Mouse (Mus musculus): ENCODE data around the gene Gm21680. TPM values are rescaled to one million over a fixed set of nuclear protein-coding genes. Genes with fewer than 3 reads are reported as not detected.

Gene Gm21680
- polyA plus RNA-seq (2017; shearing (Covaris generic)), result not detected

GRCm38 (mm10) chr5:25972563-25972962 is at the start of gene Gm21680:
Gene Gm21680 (minus strand): TSS chr5:25972663.

GRCm38 (mm10) chr5:26004698-26005097 is 32.2 kb upstream of the Gm21680 start, which contains the start of gene Gm1979:
Gene Gm1979 (minus strand): TSS chr5:26004798.

GRCm38 (mm10) chr5:25988550-25988949 is 16.1 kb upstream of the Gm21680 start, which contains the start of gene Gm21698:
Gene Gm21698 (minus strand): TSS chr5:25988650.

DNA sequence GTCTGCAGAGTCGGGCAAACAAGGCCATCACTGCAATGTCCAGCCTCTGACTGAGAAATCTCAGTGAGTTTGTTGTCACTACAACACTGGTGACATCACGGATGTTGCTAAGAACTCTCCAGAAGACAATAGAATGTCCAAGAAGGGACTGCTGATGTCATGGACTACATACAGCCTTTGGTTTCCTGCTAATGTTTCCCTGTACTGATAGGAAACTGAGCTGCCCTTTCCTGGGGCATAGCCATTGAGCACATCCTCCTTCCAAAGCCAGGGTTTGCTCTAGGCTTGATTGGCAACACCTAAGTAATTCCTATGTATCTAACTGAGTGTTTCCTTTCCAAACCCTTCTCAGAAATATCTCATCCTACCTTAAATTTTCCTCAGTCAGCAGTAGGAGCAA is 18.1 kb downstream of the Gm21680 start, which contains the start of gene Gm21671:
Gene Gm21671 (minus strand): TSS at position 101 of the 400 bp plus-strand sequence.

GRCm38 (mm10) chr5:25942281-25942680 is 30.2 kb downstream of the Gm21680 start, which contains the start of gene Gm21663:
Gene Gm21663 (minus strand): TSS chr5:25942381.

Other genes with a start within 250 kb of the Gm21680 start
- gene Actr3b, start 212.7 kb downstream of the Gm21680 start, polyA plus RNA-seq (2017; shearing (Covaris generic)), result 1 to 10 TPM in 1 of 2 experiments, under 1 TPM in 1; 0.93 to 1.2 TPM
- gene Gm21663, start 30.3 kb downstream of the Gm21680 start, polyA plus RNA-seq (2017; shearing (Covaris generic)), result not detected
- gene Gm21671, start 18.2 kb downstream of the Gm21680 start, polyA plus RNA-seq (2017; shearing (Covaris generic)), result not detected
- gene Gm21698, start 16.0 kb upstream of the Gm21680 start, polyA plus RNA-seq (2017; shearing (Covaris generic)), result not detected
- gene Gm1979, start 32.1 kb upstream of the Gm21680 start, polyA plus RNA-seq (2017; shearing (Covaris generic)), result not detected
- gene Gm5862, start 50.3 kb upstream of the Gm21680 start, polyA plus RNA-seq (2017; shearing (Covaris generic)), result not detected
- under 1 TPM in 1 of 2 experiments, not detected in 1; 0.45 TPM for gene Speer4a, start 66.9 kb upstream of the Gm21680 start, polyA plus RNA-seq (2017; shearing (Covaris generic))
- not detected for gene Gm7347, start 85.9 kb upstream of the Gm21680 start, polyA plus RNA-seq (2017; shearing (Covaris generic))
- gene Gm10471, start 116.6 kb upstream of the Gm21680 start, polyA plus RNA-seq (2017; shearing (Covaris generic)), result not detected
- under 1 TPM in 1 of 2 experiments, not detected in 1; 0.11 TPM for gene 5031410I06Rik, start 132.7 kb upstream of the Gm21680 start, polyA plus RNA-seq (2017; shearing (Covaris generic))
- gene Gm10220, start 148.8 kb upstream of the Gm21680 start, polyA plus RNA-seq (2017; shearing (Covaris generic)), result not detected